Mouse (Mus musculus) spleen, adult 2 months (tissue): ENCODE measurements around the gene Tanc1. TPM values are rescaled to one million over a fixed set of nuclear protein-coding genes. Genes with fewer than 3 reads are reported as not detected.

ENCODE experiments used
- DNase-seq, 2 experiments: peaks; one replicate each; pipeline versions ENCODE4 v3.0.0 to v3.0.0-alpha.2; 2012 to 2021; ENCODE audit warnings: low spot score in 2 of 2, low read depth in 1 of 2
- H3K27ac ChIP-seq: fragments of 200-500 bp; 2 replicates; pipeline ENCODE4 v1.5.1; 2012; ENCODE audit warnings: low read length, inconsistent platforms; ENCODE audit not compliant: insufficient read depth
- H3K27me3 ChIP-seq: fragments of 200-500 bp; 2 replicates; pipeline ENCODE4 v1.6.1; 2012; ENCODE audit warnings: mild to moderate bottlenecking, moderate library complexity, low read length, inconsistent platforms; ENCODE audit not compliant: control insufficient read depth, insufficient read depth
- H3K36me3 ChIP-seq: fragments of 200-500 bp; 2 replicates; pipeline ENCODE4 v1.6.1; 2012; ENCODE audit warnings: mild to moderate bottlenecking, low read length, inconsistent platforms; ENCODE audit not compliant: control insufficient read depth, insufficient read depth
- H3K4me1 ChIP-seq: fragments of 200-500 bp; 2 replicates; pipeline ENCODE4 v1.6.1; 2011; ENCODE audit warnings: inconsistent platforms; ENCODE audit not compliant: control insufficient read depth, insufficient read depth, insufficient read length
- H3K4me3 ChIP-seq: fragments of 200-500 bp; 2 replicates; pipeline ENCODE4 v1.5.1; 2011; ENCODE audit warnings: mild to moderate bottlenecking, inconsistent platforms; ENCODE audit not compliant: insufficient read depth, insufficient read length; ENCODE audit errors: extremely low read depth
- CTCF ChIP-seq: fragments of 200-500 bp; IDR thresholded peaks from 2 replicates; pipeline ENCODE4 v1.5.1; 2011; ENCODE audit warnings: mild to moderate bottlenecking, inconsistent platforms; ENCODE audit not compliant: insufficient read depth, insufficient read length, insufficient replicate concordance; ENCODE audit errors: extremely low read depth
- POLR2A ChIP-seq: fragments of 200-500 bp; IDR thresholded peaks from 2 replicates; pipeline ENCODE4 v1.6.1; 2011; ENCODE audit warnings: low read depth, low read length, inconsistent platforms
- WGBS: fragments of 180-500 bp; shearing (Covaris S2); methylation state at CpG from one replicate; pipeline ENCODE4 v1.1.7; 2018; 5-methylcytosine and 5-hydroxymethylcytosine counted together
- polyA plus RNA-seq: library from polyadenylated mRNA; depleted of rRNA; stranded (reverse); fragments of >200 nt; gene quantifications from 2 replicates; pipeline ENCODE4 v1.2.3, GENCODE M21; 2012

The Tanc1 gene
- polyA plus RNA-seq, 1 experiment, result 5.5 TPM

- DNase-seq, result no peak
- Histone ChIP-seq H3K27ac (no peak overlapping the region), H3K4me1 (no peaks in the 10 kb centered on the region), H3K36me3 (no peaks in the 10 kb centered on the region), H3K4me3 (no peak overlapping the region), H3K27me3 (no peaks in the 10 kb centered on the region)
- 52% methylated on average over 3 of the region's 3 CpGs for WGBS
- no peak for TF ChIP-seq POLR2A
- TF ChIP-seq CTCF, result no peak
These were observed 104.6 kb downstream of the Tanc1 start for GRCm38 (mm10) chr2:59716461-59716860.

- DNase-seq, result no peak
- TF ChIP-seq POLR2A, result no peak
- TF ChIP-seq CTCF, result no peak
- no peaks in the 10 kb centered on the region for H3K4me1 ChIP-seq
- no peaks in the 10 kb centered on the region for H3K36me3 ChIP-seq
- WGBS, result 92% methylated on average over 3 of the region's 3 CpGs
- H3K27ac ChIP-seq, result no peak overlapping the region
- H3K27me3 ChIP-seq, result no peaks in the 10 kb centered on the region
- no peak overlapping the region for H3K4me3 ChIP-seq
These were observed 106.0 kb downstream of the Tanc1 start for GRCm38 (mm10) chr2:59717746-59718294.

GRCm38 (mm10) chr2:59718601-59719416 is 107.0 kb downstream of the Tanc1 start:
- WGBS, result 90% methylated on average over 24 of the region's 24 CpGs
- no peak overlapping the region for H3K4me3 ChIP-seq
- H3K36me3 ChIP-seq, result no peaks in the 10 kb centered on the region
- no peaks in the 10 kb centered on the region for H3K27me3 ChIP-seq
- TF ChIP-seq POLR2A (no peak), CTCF (no peak)
- H3K27ac ChIP-seq, result no peak overlapping the region
- no peak for DNase-seq
- H3K4me1 ChIP-seq, result no peaks in the 10 kb centered on the region

GRCm38 (mm10) chr2:59719831-59720230 is 108.0 kb downstream of the Tanc1 start:
- no peaks in the 10 kb centered on the region for H3K36me3 ChIP-seq
- H3K4me3 ChIP-seq, result no peak overlapping the region
- TF ChIP-seq CTCF (no peak), POLR2A (no peak)
- no peaks in the 10 kb centered on the region for H3K27me3 ChIP-seq
- 87% methylated on average over 4 of the region's 4 CpGs for WGBS
- no peak for DNase-seq
- H3K27ac ChIP-seq, result no peak overlapping the region
- no peaks in the 10 kb centered on the region for H3K4me1 ChIP-seq

GRCm38 (mm10) chr2:59721119-59721518 is 109.3 kb downstream of the Tanc1 start:
- WGBS, result 57% methylated on average over 8 of the region's 8 CpGs
- H3K27ac ChIP-seq, result no peak overlapping the region
- H3K27me3 ChIP-seq, result no peaks in the 10 kb centered on the region
- no peak for TF ChIP-seq CTCF
- no peak for TF ChIP-seq POLR2A
- no peak overlapping the region for H3K4me3 ChIP-seq
- no peaks in the 10 kb centered on the region for H3K36me3 ChIP-seq
- H3K4me1 ChIP-seq, result no peaks in the 10 kb centered on the region
- no peak for DNase-seq

GRCm38 (mm10) chr2:59721758-59722157 is 109.9 kb downstream of the Tanc1 start:
- no peak overlapping the region for H3K27ac ChIP-seq
- no peak for DNase-seq
- no peak overlapping the region for H3K4me3 ChIP-seq
- no peaks in the 10 kb centered on the region for H3K36me3 ChIP-seq
- H3K27me3 ChIP-seq, result no peaks in the 10 kb centered on the region
- H3K4me1 ChIP-seq, result no peaks in the 10 kb centered on the region
- 86% methylated on average over 5 of the region's 5 CpGs for WGBS
- no peak for TF ChIP-seq CTCF
- TF ChIP-seq POLR2A, result no peak

- no peaks in the 10 kb centered on the region for H3K4me1 ChIP-seq
- 90% methylated on average over 5 of the region's 5 CpGs for WGBS
- no peak for DNase-seq
- H3K36me3 ChIP-seq, result no peaks in the 10 kb centered on the region
- TF ChIP-seq POLR2A (no peak), CTCF (no peak)
- H3K4me3 ChIP-seq, result no peak overlapping the region
- H3K27ac ChIP-seq, result no peak overlapping the region
- H3K27me3 ChIP-seq, result no peaks in the 10 kb centered on the region
These were observed 111.5 kb downstream of the Tanc1 start for GRCm38 (mm10) chr2:59723311-59723710.
